Mouse (Mus musculus) ES-Bruce4 (cell line): Measurements from ENCODE around the gene Fam120b. TPM values are rescaled to one million over a fixed set of nuclear protein-coding genes. Genes with fewer than 3 reads are reported as not detected.

ENCODE experiments used
- H3K27ac ChIP-seq: 2 replicates; pipeline ENCODE4 v1.5.1; 2012; ENCODE audit warnings: low read length, inconsistent platforms; ENCODE audit not compliant: insufficient read depth
- H3K27me3 ChIP-seq: 2 replicates; pipeline ENCODE4 v1.6.1; 2012; ENCODE audit warnings: mild to moderate bottlenecking, low read length, inconsistent platforms; ENCODE audit not compliant: control insufficient read depth, poor library complexity, insufficient read depth, severe bottlenecking
- H3K36me3 ChIP-seq: 2 replicates; pipeline ENCODE4 v1.6.1; 2012; ENCODE audit warnings: inconsistent platforms, mild to moderate bottlenecking, low read length, moderate library complexity; ENCODE audit not compliant: control insufficient read depth, poor library complexity, insufficient read depth, severe bottlenecking
- H3K4me1 ChIP-seq: one replicate; pipeline ENCODE4 v1.8.1; 2011; ENCODE audit warnings: low read length; ENCODE audit not compliant: control insufficient read depth, insufficient read depth
- H3K4me3 ChIP-seq: 2 replicates; pipeline ENCODE4 v1.5.1; 2011; ENCODE audit warnings: low read depth, mild to moderate bottlenecking, low read length
- H3K9ac ChIP-seq: 2 replicates; pipeline ENCODE4 v1.6.1; 2012; ENCODE audit warnings: low read depth, mild to moderate bottlenecking, inconsistent platforms; ENCODE audit not compliant: poor library complexity, severe bottlenecking
- H3K9me3 ChIP-seq: replicated peaks from 2 replicates; pipeline ENCODE4 v1.6.1; 2012; ENCODE audit warnings: mild to moderate bottlenecking, low read length, inconsistent platforms; ENCODE audit not compliant: control insufficient read depth, poor library complexity, insufficient read depth, severe bottlenecking
- CTCF ChIP-seq: IDR thresholded peaks from one replicate; pipeline ENCODE4 v1.8.1; 2011; ENCODE audit warnings: low read depth, low read length
- EP300 ChIP-seq: IDR thresholded peaks from 2 replicates; pipeline ENCODE4 v1.6.1; 2011; ENCODE audit warnings: low read depth, low read length; ENCODE audit not compliant: insufficient read depth
- POLR2A ChIP-seq: IDR thresholded peaks from one replicate; pipeline ENCODE4 v1.8.1; 2011; ENCODE audit warnings: low read length; ENCODE audit not compliant: insufficient read depth
- polyA plus RNA-seq: library from polyadenylated mRNA; stranded (reverse); fragments of >200 nt; gene quantifications from 2 replicates; pipeline ENCODE4 v1.2.4, GENCODE M21; 2011; ENCODE audit warnings: low read depth; ENCODE audit not compliant: missing spikeins, insufficient read depth, insufficient read length

Gene Fam120b
- polyA plus RNA-seq, 1 experiment, result 9.7 TPM

DNA sequence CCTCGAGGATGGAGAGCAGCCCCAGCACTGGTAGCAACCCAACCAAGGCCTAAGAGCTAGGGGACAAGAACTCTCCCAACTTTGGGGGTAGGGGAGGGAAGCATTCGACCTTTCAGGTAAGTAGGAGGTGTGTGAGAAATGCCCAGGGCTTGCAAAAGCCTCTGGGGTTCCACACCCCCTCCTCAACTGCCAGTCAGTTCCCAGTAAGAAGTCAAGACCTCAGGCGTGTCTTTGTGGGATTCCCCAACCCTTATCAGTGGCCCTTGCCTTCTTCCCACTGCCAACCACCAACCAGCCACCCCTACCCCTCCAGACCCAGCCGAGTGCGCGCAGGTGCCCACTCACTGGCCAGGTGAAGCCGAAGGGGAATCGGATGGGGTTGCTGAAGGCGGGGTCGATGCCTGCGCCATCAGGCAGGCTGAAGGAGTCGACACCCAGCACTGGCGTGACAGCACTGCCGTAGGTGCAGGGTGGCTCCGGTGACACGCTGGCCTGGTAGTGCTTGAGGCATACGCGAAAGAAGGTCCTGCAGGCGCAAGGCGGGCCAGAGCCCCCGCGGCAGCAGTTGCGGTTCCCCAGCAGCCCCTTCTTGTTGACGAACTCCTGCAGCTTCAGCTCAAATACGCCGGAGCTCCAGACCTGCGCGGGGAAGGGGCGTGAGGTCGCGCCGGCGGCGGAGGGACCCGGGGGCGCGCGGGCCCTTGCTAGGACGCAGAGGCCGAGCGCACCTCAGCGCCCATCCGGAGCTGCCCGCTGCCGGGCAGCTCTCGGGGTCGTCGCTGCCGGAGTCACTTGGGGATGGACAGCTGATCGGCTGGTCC, 21.5 kb upstream of the Fam120b start:
- Histone ChIP-seq H3K9me3 (no peaks in the 10 kb centered on the region), H3K4me1 (no peaks in the 10 kb centered on the region), H3K4me3 (peak overlapping the region; percentile 73), H3K9ac (peak overlapping the region; percentile 65), H3K36me3 (no peaks in the 10 kb centered on the region), H3K27me3 (peaks cover 20% of the 10 kb centered on the region), H3K27ac (no peak overlapping the region)
- TF ChIP-seq CTCF (no peak), POLR2A (no peak), EP300 (no peak)

DNA sequence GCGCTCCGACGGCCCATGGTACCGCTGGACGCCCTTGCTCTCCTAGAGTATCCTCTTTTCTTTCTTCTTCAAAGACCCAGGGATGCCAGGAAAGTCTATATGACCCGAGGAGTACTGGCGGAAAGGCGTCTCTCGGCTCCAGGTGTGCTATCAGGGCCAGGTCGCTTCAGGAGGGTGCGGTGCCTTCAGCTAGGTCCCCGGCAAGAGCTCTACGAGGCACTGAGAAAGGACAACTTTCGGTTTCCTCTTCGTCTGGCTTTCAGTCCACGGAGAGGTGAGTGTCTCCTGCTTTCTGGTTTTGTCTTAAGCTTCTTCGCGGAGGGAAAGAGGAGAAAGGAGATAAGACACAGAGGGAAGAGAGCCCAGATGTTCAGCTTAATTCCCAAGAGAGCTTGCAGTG, 20.8 kb upstream of the Fam120b start:
- Histone ChIP-seq H3K9ac (peak overlapping the region; percentile 65), H3K27ac (no peak overlapping the region), H3K4me1 (peaks cover 4% of the 10 kb centered on the region), H3K27me3 (peaks cover 23% of the 10 kb centered on the region), H3K9me3 (no peaks in the 10 kb centered on the region), H3K4me3 (peak overlapping the region; percentile 73), H3K36me3 (no peaks in the 10 kb centered on the region)
- no peak for TF ChIP-seq POLR2A
- no peak for TF ChIP-seq CTCF
- no peak for TF ChIP-seq EP300

DNA sequence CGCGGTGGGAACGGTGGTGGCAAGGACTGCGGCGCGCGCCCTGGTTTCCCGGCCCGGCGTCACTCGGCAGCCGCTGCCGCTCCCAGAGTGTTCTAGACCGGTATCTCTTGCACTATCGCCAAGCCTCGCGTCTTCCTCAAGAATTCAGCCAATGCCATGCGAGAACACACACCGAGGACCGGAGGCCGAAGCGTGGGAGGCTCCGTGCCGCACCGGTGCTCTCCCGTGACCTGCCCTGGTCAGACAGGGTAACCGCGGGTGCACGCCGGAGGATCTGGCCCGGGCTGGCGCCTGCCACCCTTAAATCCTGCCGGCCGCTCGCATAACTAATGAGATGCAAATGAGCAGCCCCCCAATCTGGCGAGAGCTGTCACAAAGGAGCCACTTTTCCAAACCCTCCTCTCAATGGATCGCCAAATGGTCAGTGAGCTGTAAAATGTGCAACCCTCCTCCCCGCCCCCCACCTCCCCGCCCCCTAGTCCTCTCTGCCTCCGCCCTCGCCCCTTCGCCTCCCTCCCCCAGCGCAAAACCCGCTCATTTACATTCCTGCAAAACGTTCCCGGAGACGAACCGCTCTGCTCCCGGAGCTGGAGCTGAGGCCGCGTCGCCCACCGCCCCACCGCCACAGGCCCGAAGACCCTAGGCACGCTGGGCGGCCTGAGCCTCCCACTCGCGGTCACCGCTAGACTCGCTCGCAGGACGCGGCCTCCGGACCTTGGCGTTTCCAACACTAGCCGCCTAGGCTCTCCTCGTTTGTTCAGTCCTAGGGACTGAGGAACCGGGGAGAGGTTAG, 20.1 kb upstream of the Fam120b start:
- no peaks in the 10 kb centered on the region for H3K36me3 ChIP-seq
- H3K4me3 ChIP-seq, result peak overlapping the region; percentile 73
- no peak overlapping the region for H3K27ac ChIP-seq
- peak overlapping the region; percentile 65 for H3K9ac ChIP-seq
- no peaks in the 10 kb centered on the region for H3K9me3 ChIP-seq
- peaks cover 4% of the 10 kb centered on the region for H3K4me1 ChIP-seq
- TF ChIP-seq CTCF (no peak), POLR2A (peak; percentile 82), EP300 (0 out of 2 replicates have a peak, but pooled peaks have one; percentile 29)
- H3K27me3 ChIP-seq, result peaks cover 23% of the 10 kb centered on the region

DNA sequence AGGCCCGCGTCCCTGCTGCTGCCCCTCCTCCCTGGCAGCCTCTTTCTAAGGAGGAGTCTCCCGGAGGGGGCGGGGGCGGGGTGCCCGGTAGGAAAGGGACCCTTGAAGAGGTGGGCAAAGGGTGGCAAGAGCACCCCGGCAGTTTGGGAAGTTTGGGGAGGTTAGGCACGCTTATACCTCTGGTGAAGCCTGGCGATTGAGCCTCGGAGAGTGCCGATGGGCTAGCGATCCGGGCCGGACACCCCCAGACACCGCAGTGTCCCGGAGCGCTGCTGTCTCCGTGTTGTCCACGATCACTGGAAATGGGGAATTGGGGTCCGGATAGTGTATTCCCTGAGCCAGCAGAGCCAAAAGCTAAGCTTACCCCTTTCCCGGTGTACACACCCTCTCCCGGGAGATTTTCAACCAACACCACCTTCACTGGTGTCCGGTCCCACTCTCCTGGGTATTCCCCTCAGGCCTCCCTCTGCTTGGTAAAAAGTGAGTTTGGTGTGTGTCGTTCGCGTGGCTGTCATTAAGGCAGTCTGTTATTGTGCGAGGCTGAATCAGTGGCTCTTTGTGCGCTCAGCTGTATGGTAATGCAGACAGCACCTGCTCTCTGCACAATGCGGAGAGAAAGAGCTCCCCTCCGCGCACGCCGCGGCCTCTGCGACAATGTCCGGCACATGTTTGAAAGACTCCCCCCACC, 19.4 kb upstream of the Fam120b start, which contains the start of gene Dll1:
Gene Dll1, minus strand, starts transcription at position 379 of the 688 bp plus-strand sequence.
- H3K4me3 ChIP-seq, result peak within 1 kb of the TSS; percentile 73
- H3K36me3 ChIP-seq, result no peaks in the 10 kb centered on the region
- TF ChIP-seq CTCF, result peak; percentile 24
- TF ChIP-seq POLR2A, result no peak
- peak; percentile 81 for TF ChIP-seq EP300
- H3K27ac ChIP-seq, result no peak within 1 kb of the TSS
- H3K4me1 ChIP-seq, result peaks cover 4% of the 10 kb centered on the region
- no peaks in the 10 kb centered on the region for H3K9me3 ChIP-seq
- peaks cover 23% of the 10 kb centered on the region for H3K27me3 ChIP-seq
- H3K9ac ChIP-seq, result peak within 1 kb of the TSS; percentile 65

DNA sequence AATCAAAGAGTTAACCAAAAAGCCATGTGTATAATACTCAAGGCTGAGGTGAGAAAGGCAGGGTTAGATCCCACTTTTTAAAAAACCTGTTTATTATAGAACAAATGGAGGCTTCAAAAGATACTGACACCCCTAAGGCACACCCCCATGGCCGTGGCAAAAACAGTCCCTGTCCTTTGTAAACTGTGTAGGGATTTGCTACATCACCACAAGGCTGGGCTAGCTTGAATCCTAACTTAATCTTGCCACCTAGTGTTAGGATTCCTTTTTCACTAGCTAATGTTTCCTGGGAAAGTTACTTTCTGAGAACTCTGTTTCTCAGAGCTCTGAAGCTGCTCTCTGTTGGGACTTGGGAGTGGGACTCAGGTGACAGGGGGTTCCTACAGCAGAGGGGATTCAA, 18.1 kb upstream of the Fam120b start:
- Histone ChIP-seq H3K4me3 (no peak overlapping the region), H3K9ac (no peak overlapping the region), H3K9me3 (no peaks in the 10 kb centered on the region), H3K36me3 (no peaks in the 10 kb centered on the region), H3K27me3 (peaks cover 23% of the 10 kb centered on the region), H3K4me1 (peaks cover 7% of the 10 kb centered on the region), H3K27ac (no peak overlapping the region)
- no peak for TF ChIP-seq CTCF
- TF ChIP-seq EP300, result no peak
- TF ChIP-seq POLR2A, result no peak
